Mouse (Mus musculus): ENCODE measurements around the gene H2-Aa. TPM values are rescaled to one million over a fixed set of nuclear protein-coding genes. Genes with fewer than 3 reads are reported as not detected.
A peak's percentile ranks its signal among the peaks of the same experiment; 100 is the strongest.

H2-Aa gene
- polyA plus RNA-seq, 1 experiment from 2014 or later = 0.11 TPM

DNA sequence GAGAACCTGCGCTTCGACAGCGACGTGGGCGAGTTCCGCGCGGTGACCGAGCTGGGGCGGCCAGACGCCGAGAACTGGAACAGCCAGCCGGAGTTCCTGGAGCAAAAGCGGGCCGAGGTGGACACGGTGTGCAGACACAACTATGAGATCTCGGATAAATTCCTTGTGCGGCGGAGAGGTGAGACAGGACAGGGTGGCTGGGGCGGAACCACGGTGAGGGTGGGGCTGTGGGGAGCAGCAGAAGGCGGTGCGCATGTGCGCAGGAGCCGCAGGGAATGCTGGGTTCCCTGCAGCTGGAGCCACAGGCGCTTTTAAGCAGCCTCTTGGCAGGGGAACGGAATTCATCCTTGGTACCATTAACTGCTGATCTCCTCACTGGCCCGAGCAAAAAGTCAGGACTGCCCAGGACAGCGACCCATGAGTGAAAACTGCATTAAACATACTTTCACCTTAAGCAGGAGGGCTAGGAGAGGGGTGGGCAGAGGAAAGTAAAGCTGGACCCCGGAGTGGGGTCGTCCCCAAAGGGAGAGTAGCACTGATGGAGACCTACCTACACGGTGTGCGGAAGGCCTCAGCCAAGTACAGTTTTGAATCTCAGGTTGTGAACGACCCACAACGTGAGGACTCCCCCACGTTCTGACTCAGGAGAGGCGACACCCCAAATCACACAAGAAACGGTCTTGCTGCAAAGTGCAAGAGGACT is 22.2 kb upstream of the H2-Aa start:
- peaks cover 11% of the 10 kb centered on the region; the same call in 1 of the 2 replicates for H3K27me3 ChIP-seq (replicated peaks)
- no peaks in the 10 kb centered on the region for H3K9me3 ChIP-seq (replicated peaks)
- H3K4me1 ChIP-seq = peaks cover 3% of the 10 kb centered on the region
- H3K9ac ChIP-seq = peak overlapping the region; percentile 52
- H3K36me3 ChIP-seq = no peaks in the 10 kb centered on the region
- peak; percentile 68 for ATAC-seq
- peak overlapping the region; percentile 74 for H3K4me2 ChIP-seq
- H3K4me3 ChIP-seq = peak overlapping the region; percentile 60
- H3K27ac ChIP-seq = no peak overlapping the region
- WGBS (ENCODE audit: insufficient replicate concordance) = 23% methylated on average over 38 of the region's 38 CpGs

DNA sequence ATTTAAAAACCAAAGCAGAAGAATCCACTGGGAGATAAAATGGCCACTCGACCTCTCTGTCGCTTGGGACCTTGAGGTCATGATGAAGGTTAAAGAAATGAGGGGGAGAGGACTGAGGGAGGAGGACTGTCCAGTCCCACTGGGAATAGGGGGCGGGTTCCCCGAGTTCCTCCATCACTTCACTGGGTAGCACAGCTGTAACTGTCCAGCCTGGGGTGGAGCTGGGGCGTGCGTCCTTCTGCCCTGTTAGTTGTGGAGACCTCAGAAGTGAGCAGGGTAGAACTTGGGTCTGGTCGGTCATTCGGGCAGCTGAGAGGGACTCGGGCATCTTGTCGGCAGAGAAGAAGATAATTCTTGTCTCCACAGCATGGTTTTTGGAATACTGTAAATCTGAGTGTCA is 21.6 kb upstream of the H2-Aa start:
- no peak for ATAC-seq
- H3K27me3 ChIP-seq (replicated peaks) = peaks cover 11% of the 10 kb centered on the region; the same call in 1 of the 2 replicates
- no peaks in the 10 kb centered on the region for H3K36me3 ChIP-seq
- H3K9me3 ChIP-seq (replicated peaks) = no peaks in the 10 kb centered on the region
- H3K4me3 ChIP-seq = peak overlapping the region; percentile 60
- no peak overlapping the region for H3K9ac ChIP-seq
- peaks cover 3% of the 10 kb centered on the region for H3K4me1 ChIP-seq
- H3K27ac ChIP-seq = no peak overlapping the region
- H3K4me2 ChIP-seq = peak overlapping the region; percentile 74
- WGBS (ENCODE audit: insufficient replicate concordance) = 35% methylated on average over 10 of the region's 10 CpGs

DNA sequence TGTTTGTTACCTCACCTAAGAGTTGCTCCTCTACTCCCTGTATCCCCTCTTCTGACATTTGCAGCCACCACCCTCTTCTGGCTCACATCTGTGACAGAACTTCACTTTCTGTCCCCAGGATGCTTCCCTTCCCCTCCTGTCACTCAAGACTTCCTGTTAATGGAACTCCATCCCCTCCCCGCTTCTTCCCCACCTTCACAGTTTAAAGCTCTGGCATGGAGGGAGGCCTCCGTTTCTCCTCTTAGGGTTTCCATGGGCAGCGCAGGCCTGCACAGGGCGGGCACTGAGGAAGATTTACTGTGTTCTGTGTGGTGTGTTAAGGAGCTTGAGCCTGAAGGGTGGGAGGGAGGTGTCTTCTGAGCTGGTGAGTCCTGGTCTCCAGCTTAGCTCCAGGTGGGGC is 20.5 kb upstream of the H2-Aa start:
- Histone ChIP-seq H3K27me3 (replicated peaks) (peaks cover 17% of the 10 kb centered on the region; the same call in 1 of the 2 replicates), H3K9me3 (replicated peaks) (no peaks in the 10 kb centered on the region), H3K4me1 (peaks cover 3% of the 10 kb centered on the region), H3K4me2 (no peak overlapping the region), H3K9ac (no peak overlapping the region), H3K4me3 (no peak overlapping the region), H3K36me3 (no peaks in the 10 kb centered on the region), H3K27ac (no peak overlapping the region)
- no peak for ATAC-seq
- WGBS (ENCODE audit: insufficient replicate concordance) = 55% methylated on average over 4 of the region's 4 CpGs

DNA sequence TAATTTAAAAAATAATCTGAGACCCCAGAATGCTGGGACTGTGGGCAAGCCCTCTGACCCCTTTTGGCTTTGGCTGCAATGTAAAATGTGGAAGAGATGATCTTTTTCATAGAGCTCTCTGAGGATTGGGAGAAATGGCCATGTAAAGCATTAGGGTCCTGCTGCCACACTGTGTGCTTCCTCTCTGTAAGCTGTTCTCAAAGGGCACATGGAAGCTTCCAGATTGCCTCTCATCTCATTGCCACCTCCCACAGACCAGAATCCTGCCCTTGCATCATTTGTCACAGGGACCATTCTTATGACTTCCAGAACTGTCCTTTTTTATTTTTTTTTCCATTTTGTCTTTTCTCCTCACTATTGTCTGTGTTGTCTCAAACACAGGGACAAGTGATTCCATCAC is 19.6 kb upstream of the H2-Aa start:
- Histone ChIP-seq H3K9ac (no peak overlapping the region), H3K4me2 (no peak overlapping the region), H3K27me3 (replicated peaks) (peaks cover 17% of the 10 kb centered on the region; the same call in 1 of the 2 replicates), H3K36me3 (no peaks in the 10 kb centered on the region), H3K4me3 (no peak overlapping the region), H3K27ac (no peak overlapping the region), H3K4me1 (peaks cover 3% of the 10 kb centered on the region), H3K9me3 (replicated peaks) (no peaks in the 10 kb centered on the region)
- no peak for ATAC-seq

DNA sequence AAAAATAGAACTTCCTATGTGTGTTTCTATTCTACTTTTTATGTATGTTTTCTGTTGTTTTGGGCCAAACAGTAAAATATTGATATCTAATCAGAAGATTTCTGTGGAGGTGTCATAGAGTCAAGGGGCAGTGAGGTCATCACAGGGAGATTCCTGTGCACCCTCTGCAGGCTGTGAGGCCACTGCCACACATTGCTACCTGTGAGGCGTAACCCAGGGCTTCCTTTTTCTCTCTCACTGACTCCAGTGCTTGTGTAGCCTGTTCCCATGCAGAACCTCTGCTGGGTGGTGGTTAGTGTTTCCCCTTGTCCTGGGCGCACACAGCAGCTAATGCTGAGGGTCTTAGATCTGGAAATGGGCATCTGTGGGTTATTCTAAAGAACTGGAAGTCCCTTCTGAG is 18.8 kb upstream of the H2-Aa start:
- H3K36me3 ChIP-seq = no peaks in the 10 kb centered on the region
- H3K4me3 ChIP-seq = no peak overlapping the region
- peaks cover 17% of the 10 kb centered on the region; the same call in 1 of the 2 replicates for H3K27me3 ChIP-seq (replicated peaks)
- peaks cover 3% of the 10 kb centered on the region for H3K4me1 ChIP-seq
- no peak overlapping the region for H3K27ac ChIP-seq
- ATAC-seq = no peak
- no peak overlapping the region for H3K4me2 ChIP-seq
- 60% methylated on average over 2 of the region's 2 CpGs for WGBS (ENCODE audit: insufficient replicate concordance)
- H3K9ac ChIP-seq = no peak overlapping the region
- no peaks in the 10 kb centered on the region for H3K9me3 ChIP-seq (replicated peaks)

DNA sequence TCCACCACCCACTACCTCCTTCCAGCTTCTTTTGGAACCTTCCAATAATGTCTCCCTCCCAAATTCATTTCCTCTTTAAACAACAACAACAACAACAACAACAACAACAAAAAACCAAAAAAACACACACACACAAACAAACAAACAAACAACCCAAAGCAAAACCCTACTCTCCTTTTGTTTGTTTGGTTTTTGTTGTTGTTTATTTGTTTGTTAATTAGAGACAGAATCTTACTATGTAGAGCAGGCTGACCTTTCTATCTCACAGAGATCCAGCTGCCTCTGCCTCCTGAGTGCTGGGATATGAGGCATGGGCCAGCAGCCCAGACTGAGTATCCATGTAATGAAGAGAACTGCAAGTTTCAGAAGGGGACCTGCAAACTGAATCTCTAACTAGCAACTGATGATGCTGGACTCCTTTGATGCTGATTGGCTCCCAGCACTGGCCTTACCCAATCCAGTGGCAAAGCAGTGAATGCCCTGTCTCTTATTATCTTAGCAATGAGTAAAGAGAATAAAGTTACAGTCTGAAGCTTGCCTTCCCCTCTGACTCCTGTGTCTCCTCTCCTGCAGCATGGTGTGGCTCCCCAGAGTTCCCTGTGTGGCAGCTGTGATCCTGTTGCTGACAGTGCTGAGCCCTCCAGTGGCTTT is 17.9 kb upstream of the H2-Aa start, which contains the start of gene H2-Eb1:
Gene H2-Eb1 (plus strand): TSS at position 488 of the 651 bp plus-strand sequence.
- Histone ChIP-seq H3K4me2 (no peak within 1 kb of the TSS), H3K9me3 (replicated peaks) (no peaks in the 10 kb centered on the region), H3K36me3 (no peaks in the 10 kb centered on the region), H3K4me3 (no peak within 1 kb of the TSS), H3K4me1 (peaks cover 3% of the 10 kb centered on the region), H3K27me3 (replicated peaks) (peaks cover 17% of the 10 kb centered on the region; the same call in 1 of the 2 replicates), H3K27ac (no peak within 1 kb of the TSS), H3K9ac (no peak within 1 kb of the TSS)
- no peak for ATAC-seq

DNA sequence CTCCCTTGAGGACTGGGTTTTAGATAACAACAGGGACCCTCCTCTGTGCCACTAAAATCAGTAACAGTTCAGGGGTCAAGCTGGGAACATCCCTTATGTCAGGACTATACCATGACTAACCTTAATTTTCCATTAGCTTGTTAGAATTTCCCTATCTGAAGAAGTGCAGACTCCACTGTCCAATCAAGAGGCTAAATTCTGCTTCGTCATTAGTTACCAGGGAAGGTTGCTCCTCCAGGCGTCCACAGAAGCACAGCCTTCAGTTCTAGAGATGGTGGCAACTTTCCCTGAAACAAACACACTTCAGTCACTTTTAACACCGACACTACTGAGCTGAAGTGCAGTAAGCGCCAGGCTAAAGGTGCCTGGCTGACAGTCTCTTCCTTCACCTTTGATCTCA is 17.1 kb upstream of the H2-Aa start:
- no peak overlapping the region for H3K4me2 ChIP-seq
- H3K36me3 ChIP-seq = no peaks in the 10 kb centered on the region
- H3K4me1 ChIP-seq = peaks cover 3% of the 10 kb centered on the region; the same call in 1 of the 2 replicates
- 18% methylated on average over 4 of the region's 4 CpGs for WGBS (ENCODE audit: insufficient replicate concordance)
- H3K9me3 ChIP-seq (replicated peaks) = no peaks in the 10 kb centered on the region
- peaks cover 17% of the 10 kb centered on the region; the same call in 1 of the 2 replicates for H3K27me3 ChIP-seq (replicated peaks)
- no peak overlapping the region for H3K27ac ChIP-seq
- no peak overlapping the region for H3K4me3 ChIP-seq
- no peak for ATAC-seq
- H3K9ac ChIP-seq = no peak overlapping the region

DNA sequence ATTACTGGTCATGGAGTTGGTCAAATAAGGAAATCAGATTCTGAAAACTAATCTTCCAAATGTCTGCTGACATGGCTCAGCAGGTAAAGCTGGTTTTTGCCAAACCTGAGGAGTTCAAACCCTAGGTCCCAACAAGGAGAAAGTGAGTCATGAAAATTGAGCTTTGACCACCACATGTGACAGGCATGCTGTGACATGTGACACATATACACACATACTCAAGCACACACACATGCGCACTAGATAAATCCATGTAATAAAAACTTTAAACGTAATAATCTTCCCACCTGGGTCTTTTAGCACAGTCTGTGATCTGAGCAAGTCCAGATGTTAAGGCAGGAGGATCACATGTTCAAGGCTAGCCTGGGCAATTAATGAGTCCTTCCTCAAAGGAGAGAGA is 16.2 kb upstream of the H2-Aa start:
- Histone ChIP-seq H3K9ac (no peak overlapping the region), H3K4me3 (no peak overlapping the region), H3K4me1 (no peaks in the 10 kb centered on the region), H3K27me3 (replicated peaks) (peaks cover 10% of the 10 kb centered on the region; the same call in 1 of the 2 replicates), H3K36me3 (no peaks in the 10 kb centered on the region), H3K4me2 (no peak overlapping the region), H3K9me3 (replicated peaks) (no peaks in the 10 kb centered on the region), H3K27ac (no peak overlapping the region)
- WGBS (ENCODE audit: insufficient replicate concordance) = 71% methylated on average over 2 of the region's 2 CpGs
- ATAC-seq = no peak

DNA sequence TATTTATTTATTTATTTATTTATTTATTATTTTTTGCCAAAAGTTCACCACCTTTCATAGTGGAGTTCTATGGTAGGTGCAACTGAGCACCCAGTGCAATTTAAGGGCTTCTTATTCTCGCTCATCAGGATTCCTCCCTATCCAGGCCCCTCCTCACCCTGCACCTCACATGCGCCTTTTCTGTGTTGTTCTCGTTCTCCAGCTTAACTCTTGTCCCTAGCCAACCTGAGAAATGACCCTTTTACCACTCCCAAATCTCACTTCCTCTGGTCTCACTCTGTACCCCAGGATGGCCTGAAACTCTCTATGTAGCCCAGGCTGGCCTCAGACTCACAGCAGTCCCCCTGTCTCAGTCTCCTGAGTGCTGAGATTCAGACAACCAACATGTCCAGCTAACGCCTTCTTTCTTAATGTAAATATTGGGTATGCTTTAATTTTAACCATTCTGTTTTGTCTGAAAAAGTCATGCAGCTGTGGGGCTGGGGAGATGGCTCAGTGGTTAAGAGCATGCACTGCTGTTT is 14.1 kb upstream of the H2-Aa start:
- 66% methylated on average over 4 of the region's 4 CpGs for WGBS (ENCODE audit: insufficient replicate concordance)
- ATAC-seq = no peak

DNA sequence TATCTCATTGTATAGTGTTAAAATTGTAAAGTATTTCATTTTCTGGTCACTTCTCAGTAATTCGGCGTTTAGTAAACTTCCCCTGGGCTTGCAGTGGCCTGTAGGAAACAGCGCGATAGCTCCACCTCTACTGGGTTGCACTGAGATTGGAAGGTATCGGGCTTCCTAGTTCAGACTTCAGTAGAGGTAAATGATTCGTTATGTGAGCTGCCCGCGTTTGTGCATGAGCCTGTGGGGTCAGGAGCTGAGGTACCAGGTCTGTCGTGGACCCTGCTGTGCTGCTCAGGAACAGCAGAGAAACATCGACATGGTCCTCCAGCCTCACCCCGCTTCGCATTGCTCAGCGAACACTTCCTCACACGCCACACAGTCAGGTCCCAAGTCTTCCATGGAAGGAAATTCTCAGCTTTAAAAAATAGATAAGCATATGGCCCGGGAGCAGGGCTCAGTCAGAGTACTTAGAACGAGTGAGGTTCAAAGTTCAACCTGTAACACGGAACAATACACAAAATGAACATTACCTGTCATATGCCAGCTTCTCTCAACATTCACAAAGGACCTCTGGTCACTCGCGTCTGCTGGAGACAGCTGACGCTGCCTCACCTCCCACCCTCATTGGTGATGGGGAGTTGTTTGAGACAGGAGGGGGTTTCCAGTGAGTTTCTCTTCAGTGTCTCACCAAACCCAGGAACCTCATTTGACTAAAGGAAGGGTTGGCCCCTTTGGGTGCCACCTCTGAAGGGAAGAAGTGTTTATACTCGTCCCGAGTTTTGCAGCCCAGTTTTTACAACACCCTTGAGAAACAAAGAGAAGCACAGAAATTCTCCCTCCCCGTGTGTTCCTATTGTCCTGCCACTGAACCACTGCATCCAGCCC is 13.3 kb upstream of the H2-Aa start:
- Histone ChIP-seq H3K27ac (no peak overlapping the region), H3K36me3 (no peaks in the 10 kb centered on the region), H3K9me3 (replicated peaks) (no peaks in the 10 kb centered on the region), H3K4me1 (no peaks in the 10 kb centered on the region), H3K9ac (no peak overlapping the region), H3K4me2 (no peak overlapping the region), H3K4me3 (no peak overlapping the region), H3K27me3 (replicated peaks) (peaks cover 23% of the 10 kb centered on the region)
- no peak for ATAC-seq
- 63% methylated on average over 23 of the region's 23 CpGs for WGBS (ENCODE audit: insufficient replicate concordance)

More for the DNA sequence above, 14.1 kb upstream of the H2-Aa start:
- Histone ChIP-seq H3K4me3 (no peak overlapping the region), H3K4me2 (no peak overlapping the region), H3K9me3 (replicated peaks) (no peaks in the 10 kb centered on the region), H3K36me3 (no peaks in the 10 kb centered on the region), H3K27ac (no peak overlapping the region), H3K9ac (no peak overlapping the region), H3K27me3 (replicated peaks) (peaks cover 20% of the 10 kb centered on the region), H3K4me1 (no peaks in the 10 kb centered on the region)

DNA sequence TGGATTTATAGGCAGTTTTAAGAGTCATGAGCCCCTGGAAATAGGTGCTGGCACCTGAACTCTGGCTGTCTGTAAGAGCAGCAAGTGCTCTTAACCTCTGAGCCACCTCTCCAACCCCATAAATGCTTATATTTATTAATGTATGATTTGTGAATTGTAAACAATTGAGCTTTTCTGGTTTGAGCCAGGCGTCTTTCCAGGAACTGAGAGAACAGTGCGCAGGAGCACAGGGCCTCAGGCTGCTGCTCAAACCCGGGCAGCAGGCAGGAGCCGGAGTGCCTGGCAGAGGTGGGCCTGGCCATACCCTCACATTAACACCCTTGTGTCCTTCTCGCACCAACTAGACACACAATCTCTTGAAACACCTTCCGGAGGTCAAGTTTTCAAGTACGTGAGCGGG is 12.4 kb upstream of the H2-Aa start:
- peaks cover 26% of the 10 kb centered on the region for H3K27me3 ChIP-seq (replicated peaks)
- no peak overlapping the region for H3K27ac ChIP-seq
- WGBS (ENCODE audit: insufficient replicate concordance) = 81% methylated on average over 8 of the region's 8 CpGs
- H3K9ac ChIP-seq = no peak overlapping the region
- H3K4me2 ChIP-seq = no peak overlapping the region
- H3K4me1 ChIP-seq = no peaks in the 10 kb centered on the region
- no peak overlapping the region for H3K4me3 ChIP-seq
- H3K9me3 ChIP-seq (replicated peaks) = no peaks in the 10 kb centered on the region
- ATAC-seq = no peak
- no peaks in the 10 kb centered on the region for H3K36me3 ChIP-seq

DNA sequence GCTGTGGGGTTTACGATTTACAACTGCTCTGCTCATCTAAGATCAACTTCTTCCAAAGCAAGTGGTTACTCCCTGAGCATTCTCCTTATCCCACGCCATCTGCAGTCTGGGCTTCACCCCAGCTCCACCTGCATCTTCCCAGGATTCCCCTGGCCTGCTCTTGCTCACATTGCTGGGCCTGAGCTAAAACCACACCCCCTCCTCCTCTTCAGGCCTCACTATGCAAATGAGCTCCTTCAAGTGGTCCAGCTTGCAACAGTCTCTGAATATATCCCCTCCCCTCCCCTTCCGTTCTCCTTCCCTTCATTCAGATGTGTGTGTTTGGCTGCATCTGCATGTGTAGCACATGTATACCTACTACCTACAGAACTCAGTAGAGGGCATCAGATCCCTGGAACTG is 11.7 kb upstream of the H2-Aa start:
- Histone ChIP-seq H3K36me3 (no peaks in the 10 kb centered on the region), H3K4me3 (no peak overlapping the region), H3K4me2 (no peak overlapping the region), H3K27me3 (replicated peaks) (peaks cover 26% of the 10 kb centered on the region), H3K9me3 (replicated peaks) (no peaks in the 10 kb centered on the region), H3K27ac (no peak overlapping the region), H3K4me1 (no peaks in the 10 kb centered on the region), H3K9ac (no peak overlapping the region)
- 51% methylated on average over 3 of the region's 3 CpGs for WGBS (ENCODE audit: insufficient replicate concordance)
- no peak for ATAC-seq
